Mouse (Mus musculus): ENCODE measurements at regions not wholly inside any gene's neighbourhood (a gene's known extent, or its start where the extent isn't known, plus 50 kb on each side); places are given as distances from the start of the nearest gene placed in this dataset.
A peak's percentile ranks its signal among the peaks of the same experiment; 100 is the strongest.

DNA sequence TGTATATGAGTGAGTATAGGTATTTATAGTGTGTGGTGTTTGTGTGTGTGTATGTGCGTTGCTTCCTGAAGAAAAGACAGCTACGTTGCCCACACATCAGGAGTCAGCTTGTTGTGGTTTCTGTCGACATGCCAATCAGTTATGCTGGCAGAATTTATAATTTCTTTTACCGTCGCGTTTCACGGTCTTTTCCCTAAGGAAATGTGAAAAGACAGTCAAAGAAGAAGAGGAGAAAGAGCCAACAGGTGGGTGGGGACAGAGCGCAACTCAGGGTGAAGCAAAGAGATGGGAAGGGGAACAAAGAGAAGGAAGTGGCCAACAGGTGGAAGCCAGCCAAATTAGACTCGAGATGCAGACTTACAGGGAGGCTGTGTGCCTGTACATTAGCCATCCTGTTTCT lies 204.2 kb downstream of the Rpap3 start:
- peak; percentile 51 for DNase-seq (ENCODE audit: low read depth)

DNA sequence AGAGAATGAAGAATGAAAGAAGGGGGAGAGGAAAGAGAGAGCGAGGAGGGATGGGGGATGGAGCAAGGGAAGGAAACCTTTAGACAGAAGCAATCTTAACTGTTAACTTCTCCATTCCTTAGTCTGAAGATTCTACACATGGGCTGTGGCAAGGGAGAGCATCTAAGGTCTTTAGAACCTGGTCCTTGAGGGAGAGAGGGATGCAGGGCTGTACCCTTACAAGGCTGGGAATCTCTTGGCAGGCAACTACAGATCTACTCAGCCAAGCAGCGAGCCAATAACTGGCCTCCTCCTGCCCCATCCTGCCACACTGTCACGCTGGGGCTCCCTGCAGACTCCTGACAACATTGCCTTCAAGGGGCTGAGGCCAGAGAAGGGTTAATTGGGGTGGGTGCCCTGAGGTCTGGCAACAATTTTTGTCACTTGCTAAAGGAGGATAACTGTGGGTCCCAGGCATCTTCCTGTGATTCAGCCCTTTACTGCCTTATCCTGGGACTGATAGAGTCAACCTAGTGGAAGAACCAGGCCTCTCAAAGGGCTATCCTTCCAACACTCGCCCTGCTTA lies 205.7 kb downstream of the Rpap3 start:
- DNase-seq (ENCODE audit: low read depth): no peak

DNA sequence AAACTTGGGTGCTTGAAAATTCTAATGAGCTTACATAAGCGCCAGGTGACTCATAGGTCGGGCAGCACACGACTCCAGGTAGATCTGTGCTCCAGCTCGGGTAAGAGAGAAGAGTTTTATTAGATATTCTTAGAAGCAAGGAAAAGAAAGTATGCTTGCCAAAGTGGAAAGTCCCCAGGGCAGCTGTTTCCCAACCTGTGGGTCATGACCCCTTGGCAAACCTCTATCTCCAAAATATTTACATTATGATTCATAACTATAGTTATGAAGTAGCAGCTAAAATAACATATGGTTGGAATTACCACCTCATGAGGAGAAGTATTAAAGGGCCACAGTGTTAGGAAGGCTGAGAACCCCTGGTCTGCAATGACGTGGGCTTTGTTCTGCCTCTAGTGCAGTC lies 206.4 kb downstream of the Rpap3 start:
- no peak for DNase-seq (ENCODE audit: low read depth)

DNA sequence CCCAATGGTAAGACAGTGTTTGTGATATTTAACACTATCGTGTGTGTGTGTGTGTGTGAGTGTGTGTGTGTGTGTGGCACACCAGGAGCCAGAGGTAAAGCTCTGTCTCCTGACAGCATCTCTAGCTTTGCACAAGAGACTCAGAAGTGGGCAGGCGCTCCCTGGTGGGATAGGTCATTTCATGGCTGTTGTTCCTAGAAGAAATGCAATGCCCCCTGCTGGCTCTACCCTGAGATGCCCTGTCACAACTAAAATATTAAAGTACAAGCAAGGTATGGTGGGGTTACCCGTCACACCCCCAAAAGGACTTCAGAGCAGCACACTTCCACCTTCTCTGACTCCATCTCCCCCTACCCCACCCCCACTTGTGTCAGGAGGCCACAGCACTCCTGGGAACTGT lies 207.2 kb downstream of the Rpap3 start:
- DNase-seq (ENCODE audit: low read depth): peak; percentile 40

DNA sequence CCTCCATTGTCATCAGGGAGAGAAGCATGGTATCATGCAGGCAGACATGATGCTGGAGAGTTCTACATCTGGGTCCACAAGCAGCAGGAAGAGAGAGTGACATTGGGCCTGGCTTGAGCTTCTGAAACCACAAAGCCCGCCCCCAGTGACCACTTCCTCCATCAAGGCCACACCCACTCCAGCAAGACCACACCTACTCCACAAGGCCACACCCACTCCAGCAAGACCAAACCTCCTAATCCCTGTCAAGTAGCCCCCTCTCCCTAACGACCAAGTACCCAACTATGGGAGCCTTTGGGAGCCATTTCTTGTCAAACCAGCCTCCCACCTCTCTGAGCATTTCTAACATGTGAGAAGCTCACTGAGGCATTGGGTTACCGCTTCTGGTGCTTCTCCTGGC lies 209.6 kb downstream of the Rpap3 start:
- no peak for DNase-seq (ENCODE audit: low read depth)

DNA sequence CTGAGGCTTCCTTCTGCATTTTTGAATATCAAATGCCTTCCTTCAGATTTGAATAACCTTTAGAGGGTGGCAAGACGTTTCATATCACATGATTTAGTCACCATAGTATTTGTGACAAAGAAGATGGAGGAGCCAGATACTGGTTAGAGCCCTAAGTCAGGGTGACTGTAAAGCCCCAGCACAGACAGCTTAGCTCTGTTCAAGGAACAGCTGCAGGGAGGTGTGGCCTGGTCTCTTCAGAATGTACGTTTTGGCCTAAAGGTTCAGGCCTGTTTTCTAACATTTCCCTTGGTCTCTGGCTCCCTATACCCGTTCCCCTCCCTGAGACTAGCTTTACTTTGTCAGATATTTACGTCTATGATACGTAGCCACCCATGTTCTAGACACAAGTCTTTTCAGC lies 212.3 kb downstream of the Rpap3 start:
- DNase-seq (ENCODE audit: low read depth): no peak

DNA sequence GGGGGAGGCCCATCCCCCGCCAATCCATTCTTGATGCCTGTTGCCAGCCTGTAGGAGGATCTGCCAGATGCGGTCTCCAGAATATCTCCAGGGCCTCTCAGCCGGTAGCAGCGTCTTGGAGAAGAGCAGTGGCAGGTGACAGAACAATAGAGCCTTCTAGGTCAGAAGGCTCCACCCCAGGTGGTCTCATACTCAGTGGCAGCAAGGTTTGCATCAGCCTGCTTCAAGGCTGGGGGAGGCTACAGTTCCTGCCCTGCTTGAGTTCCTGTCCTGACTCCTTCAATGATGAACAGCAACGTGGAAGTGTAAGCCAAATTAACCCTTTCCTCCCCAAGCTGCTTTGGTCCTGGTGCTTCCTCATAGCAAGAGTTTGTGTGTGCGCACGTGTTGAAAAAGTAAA lies 213.8 kb downstream of the Rpap3 start:
- DNase-seq (ENCODE audit: low read depth): no peak

DNA sequence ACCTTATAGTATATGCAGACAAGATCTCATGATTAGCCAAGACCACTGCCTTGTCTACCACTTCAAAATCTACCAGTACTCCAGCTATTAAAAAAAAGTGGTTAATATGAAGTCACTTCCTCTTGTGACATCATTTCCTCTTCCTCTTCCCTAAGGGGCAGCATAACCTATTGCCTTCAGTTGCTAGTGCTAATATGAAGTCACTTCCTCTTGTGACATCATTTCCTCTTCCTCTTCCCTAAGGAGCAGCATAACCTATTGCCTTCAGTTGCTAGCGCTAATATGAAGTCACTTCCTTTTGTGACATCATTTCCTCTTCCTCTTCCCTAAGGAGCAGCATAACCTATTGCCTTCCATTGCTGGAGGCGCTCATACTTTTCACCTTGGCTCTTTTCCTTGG lies 218.2 kb downstream of the Rpap3 start:
- peak; percentile 45 for DNase-seq (ENCODE audit: low read depth)

DNA sequence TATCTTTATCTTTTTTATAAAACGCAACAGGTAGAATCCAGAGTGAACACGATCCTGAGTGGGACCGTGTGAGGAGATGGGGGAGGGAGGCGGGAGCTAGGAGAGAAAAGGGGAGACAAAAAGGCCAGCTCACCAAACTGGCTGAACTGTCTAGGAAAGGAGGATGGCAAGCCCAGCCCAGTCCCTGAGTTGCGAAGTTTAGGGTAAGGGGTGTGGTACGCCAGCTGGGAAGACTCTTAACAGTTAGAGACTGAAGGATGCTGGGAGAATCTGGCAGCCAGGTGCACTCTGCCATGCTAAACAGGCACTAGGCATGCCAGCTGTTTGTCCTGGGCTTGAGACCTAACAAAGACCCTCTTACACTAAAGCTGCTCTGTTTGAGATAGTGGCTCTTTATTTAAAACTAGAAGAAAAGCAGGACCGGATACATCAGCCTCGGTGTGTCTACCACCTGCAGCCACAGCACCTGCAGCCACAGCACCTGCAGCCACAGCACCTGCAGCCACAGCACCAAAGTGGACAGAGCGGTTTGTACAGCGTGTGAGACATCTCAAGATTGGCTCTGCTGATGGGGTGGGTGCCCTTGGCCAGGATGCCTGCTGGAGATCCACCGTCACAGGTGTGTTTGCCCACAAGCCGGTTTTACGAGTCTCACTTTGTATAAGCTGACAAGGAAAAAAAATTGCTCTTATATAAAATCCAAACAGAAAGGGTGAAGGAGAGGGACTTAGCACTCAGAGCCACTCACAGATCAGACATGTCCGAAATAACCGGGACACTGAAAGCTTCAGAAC lies 225.1 kb upstream of the Amigo2 start:
- DNase-seq (ENCODE audit: low read depth): no peak

DNA sequence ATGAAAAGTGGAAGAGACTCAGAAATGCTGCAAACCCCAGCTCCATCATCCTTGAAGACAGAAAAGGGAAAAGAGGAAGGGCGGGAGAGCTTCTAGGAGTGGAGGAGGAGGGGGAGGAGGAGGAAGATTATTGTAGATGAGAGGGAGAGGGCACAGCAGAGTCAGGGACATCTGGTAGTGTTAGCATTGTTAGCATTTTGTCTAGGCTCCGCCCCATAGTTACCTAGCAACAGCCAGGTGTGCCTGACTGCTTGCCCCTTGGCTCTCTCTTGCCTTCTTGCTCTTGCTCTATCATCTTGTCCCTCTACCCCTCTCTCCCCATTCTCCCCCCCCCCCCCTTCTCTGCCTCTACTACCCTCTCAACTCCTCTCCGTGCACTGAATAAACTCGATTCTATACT lies 224.4 kb upstream of the Amigo2 start:
- no peak for DNase-seq (ENCODE audit: low read depth)

DNA sequence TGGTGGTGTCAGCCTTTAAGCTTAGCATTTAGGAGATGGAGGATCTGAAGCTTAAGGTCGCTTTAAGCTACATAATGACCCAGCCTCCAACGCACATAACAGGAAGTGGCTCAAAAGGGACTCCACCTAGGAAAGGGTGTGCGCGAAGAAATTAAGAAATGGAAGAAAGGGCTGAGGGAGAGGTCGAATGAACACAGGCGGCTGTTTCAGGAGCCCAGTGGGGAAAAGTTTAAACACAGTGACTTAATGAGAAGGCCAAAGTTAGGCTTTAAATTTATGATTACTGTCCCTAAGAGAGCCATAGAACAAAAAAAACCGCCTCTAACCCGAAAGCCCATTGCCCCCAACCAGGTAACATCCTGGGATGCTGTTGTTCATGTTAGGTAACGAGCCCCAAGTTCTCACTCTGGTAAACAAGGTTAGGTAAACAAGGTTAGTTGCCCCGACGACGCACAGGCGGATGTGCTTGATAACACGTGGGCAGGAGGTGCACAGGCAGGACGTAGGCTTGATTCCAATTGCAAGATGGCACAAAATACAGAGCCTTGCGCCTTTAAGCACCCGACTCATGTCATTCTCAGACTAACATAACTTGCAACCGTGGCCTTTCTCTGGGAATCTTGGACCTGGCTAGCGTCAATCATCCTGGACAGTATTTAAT lies 222.7 kb upstream of the Amigo2 start:
- peak; percentile 14 for DNase-seq (ENCODE audit: low read depth)

DNA sequence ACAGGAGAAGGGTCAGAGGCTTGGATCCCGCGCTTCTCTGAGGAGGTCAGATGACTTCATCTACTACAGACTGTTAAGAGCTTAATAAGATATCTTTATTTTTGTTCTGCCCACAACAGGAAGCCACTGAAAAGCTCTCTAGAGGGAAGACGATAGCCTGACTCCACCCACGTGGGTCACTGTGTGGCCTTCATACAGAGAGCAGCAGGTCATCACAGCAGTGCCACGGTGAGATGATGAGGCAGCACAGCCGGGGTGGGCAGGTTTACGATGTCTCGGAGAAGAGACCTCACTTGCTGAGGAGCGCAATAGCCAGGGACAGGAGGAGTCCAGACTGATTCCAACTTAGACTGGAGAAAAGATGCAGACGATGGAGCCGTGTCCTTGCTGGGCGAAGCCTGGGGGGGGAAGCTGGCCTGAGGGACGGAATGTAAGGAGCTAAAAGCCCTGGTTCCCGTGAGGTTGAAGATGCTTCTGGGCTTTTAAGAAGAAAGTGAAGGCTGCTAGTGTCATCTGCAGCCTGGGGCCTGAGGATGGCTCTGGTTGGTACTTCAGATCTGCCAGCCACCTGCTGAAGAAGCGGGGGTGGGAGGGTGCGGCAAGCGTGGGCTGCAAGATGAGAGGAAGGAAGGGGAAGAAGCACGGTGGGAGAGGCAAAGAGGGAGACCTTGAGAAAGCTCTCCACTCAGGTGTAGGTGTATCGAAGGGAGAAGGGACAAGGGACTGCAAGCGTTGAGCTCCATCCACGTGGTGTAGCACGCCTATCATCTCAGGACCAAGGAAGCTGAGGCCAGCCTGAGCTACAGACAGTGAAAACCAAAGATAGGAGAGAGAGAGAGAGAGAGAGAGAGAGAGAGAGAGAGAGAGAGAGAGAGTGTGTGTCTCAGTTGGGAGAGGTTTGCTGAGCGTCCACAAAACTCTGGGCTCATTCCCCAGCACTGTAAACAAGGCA lies 221.9 kb upstream of the Amigo2 start:
- DNase-seq (ENCODE audit: low read depth): peak; percentile 86

DNA sequence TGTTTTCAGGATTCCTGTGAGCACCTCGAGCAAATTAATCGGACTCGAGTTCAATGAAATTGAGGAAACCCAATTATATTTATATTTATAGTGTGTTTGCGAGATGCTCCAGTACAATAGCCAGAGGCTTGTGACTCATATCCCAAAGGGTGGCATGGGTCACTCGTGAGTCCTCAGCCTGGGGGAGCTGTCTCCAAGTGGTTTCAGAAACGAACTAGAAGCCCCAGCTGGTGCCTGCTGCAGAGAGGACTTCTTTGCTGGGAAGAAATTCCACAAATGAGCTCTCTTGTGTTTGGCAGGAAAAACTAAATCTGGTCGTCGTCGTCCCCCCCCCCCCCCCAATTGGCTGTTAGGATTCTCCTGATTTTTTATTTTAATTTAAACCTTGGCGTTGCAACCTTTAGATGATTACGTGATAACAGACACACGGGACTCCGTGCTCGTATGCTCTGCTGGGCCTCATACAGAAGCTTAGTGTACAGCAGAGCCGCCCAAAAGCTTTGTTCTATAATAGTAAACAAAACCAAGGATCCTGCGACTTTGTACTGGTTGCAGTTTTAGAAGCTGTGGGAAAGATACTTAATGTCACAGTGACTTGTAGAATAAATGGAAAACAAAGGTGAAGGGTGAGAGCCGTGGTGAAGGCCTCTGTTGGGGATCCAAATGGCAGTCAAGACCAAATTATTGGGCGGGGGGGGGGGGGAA lies 220.8 kb upstream of the Amigo2 start:
- no peak for DNase-seq (ENCODE audit: low read depth)

DNA sequence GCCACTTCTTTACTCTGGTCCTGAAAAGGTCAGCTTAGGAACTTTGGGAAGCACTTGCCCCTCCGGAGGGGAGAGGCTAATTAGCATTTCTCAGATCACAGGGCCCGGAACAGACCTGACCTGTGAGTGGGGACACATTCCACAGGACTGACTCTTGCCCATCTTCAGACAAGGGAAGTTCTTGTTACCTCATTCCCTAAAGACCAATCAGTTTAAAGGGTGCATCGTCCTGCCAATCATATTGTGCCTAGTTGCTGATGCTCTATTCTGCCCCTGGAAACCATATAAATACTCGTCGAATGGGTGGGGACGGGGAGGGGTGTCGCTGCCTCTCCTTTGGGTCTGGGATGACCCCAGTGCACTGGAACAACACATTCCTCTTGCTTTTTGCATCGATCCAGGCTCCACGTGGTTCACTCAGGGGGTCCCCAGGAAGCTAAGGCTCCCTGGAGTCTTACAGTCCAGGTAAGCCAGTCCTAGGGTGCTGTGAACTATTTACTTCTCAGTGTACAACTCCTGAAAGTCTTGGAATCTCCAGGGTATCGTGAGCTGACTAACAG lies 219.9 kb upstream of the Amigo2 start:
- no peak for DNase-seq (ENCODE audit: low read depth)

DNA sequence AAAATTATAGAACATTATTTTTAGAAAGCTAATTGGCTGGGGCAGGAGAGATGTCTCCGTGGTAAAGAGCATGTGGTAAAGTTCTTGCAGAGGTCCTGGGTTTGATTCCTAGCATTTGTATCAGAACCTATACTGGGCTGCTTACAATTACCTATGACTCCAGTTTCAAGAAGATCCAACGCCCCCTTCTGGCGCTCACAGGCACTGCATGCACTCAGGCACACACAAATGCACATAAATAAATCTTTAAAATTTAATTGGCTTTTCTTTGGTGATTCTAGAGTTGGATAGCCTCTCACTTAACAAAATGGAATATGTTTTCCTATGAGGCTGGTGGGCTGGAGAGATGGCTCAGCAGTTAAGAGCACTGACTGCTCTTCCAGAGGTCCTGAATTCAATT lies 219.0 kb upstream of the Amigo2 start:
- peak; percentile 49 for DNase-seq (ENCODE audit: low read depth)

DNA sequence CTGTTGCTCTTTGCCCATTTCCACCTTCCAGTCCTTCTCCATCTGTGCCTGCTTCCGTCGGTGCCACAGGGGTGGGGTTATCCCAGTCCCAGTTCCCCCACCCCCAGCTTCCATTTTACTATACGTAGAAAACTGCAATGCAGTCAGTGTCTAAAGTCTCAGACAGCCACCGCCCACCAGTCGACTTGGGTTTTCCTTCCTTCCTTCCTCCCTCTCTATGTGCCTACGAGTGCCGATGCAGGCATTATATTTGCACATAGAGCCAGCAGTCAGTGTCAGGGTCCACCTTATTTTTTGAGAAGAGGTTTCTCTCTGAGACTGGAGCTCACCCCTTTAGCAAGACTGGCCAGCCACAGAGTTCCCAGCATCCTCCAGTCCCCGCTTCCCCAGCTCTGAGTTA lies 218.3 kb upstream of the Amigo2 start:
- no peak for DNase-seq (ENCODE audit: low read depth)

DNA sequence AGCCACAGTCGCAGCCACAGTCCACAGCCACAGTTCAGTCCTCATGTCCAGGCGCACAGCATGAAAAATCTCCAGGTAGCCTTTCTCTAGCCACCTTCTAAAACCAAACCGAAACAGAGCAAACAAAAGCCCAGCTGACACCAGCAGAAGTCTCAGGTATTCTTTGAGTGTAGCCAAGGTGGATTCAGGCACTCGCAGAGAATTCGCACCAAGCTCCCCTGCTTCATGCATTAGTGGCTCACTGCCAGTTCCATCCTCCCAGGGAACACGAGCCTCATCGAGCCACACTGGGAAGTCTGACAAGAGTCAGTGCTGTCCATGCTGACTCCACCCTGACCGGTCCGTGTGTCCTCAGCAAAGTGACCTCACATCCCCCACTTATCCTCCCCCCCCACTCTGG lies 217.7 kb upstream of the Amigo2 start:
- DNase-seq (ENCODE audit: low read depth): no peak

DNA sequence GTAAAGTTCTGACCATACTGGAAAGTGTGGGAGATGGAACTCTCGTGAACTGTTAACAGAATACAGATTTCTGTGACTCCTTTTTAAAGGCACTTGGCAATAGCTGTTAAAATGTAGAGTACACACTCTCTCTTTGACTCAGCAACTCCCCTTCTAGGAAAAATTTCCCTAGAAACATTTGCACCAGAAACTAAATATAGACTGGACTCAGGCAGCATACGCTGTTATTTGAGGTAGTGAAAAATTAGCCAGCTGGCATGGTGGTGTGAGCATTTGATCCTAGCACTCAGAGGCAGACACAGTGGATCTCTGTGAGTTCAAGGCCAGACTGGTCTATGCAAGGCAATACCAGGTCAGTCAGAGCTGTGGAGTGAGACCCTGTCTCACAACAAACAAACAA lies 215.5 kb upstream of the Amigo2 start:
- DNase-seq (ENCODE audit: low read depth): no peak

DNA sequence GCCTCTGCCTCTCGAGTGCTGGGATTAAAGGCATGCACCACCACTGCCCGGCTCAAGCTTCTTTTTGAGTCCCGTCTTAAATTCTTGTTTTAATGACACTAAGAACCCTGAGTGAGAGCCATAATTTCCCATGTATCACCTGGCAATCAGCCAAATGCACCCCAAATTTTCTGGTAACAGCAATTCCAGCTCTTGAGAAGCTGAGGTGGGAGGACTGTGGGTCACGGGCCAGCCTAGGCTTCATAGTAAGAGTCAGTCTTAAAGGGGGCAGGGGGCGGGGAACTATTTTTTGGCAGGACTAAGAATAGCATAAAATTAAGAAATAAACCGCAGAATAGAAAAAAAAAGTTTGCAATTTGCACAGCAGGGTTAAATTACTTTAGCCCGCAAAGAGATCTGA lies 214.9 kb upstream of the Amigo2 start:
- no peak for DNase-seq (ENCODE audit: low read depth)

DNA sequence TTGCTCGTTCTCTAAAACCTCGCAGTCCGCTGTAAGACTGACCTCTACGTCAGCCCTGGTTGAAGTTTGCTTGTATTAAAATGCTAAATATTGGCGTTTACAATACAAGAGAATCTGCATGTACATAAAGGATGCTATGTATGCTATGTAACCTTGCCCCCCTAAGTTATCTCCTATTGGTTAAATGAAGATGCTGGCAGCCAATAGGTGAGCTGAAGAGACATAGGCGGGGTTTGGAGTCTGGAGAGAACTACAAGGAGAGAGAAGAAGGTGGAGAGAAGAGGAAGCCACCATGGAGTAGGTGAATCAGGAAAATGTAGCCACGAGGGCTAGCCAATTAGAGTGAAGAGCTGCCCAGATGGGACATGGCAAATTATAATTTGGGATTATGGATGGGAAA lies 214.0 kb upstream of the Amigo2 start:
- DNase-seq (ENCODE audit: low read depth): no peak

DNA sequence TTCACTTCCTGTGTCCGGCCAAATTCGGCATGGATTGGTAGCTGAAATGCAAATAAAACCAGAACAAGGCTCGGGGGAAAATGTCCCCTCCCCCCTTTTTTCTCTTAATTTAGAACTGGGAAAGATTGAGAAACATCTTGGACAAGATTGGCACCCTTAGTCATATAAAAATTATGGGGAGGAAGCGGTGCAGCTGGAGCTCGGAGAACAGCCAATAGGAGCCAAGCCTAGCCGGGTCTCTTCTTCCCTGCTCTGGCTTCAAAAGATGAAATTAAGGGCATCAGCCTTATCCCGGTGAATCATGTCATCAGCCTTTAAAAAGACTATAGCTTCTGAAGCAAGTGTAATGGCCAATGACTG lies 213.3 kb upstream of the Amigo2 start:
- DNase-seq (ENCODE audit: low read depth): no peak
